Mouse (Mus musculus) neural tube, embryonic 14.5 days (tissue): ENCODE results near the gene Cxcl1. TPM values are rescaled to one million over a fixed set of nuclear protein-coding genes. Genes with fewer than 3 reads are reported as not detected.
A peak's percentile ranks its signal among the peaks of the same experiment; 100 is the strongest.
"Not testable (repeated sequence)": the region's sequence is repeated elsewhere in the genome, so short reads cannot be mapped to it uniquely, and the experiment has no call there.

Source experiments
- ATAC-seq: fragments of 200-750 bp; cut with Nextera tagmentation; 2 replicates; pipeline ENCODE4 v1.8.0; 2017; ENCODE audit warnings: low read depth, mild to moderate bottlenecking, moderate TSS enrichment, moderate library complexity
- H3K27ac ChIP-seq: fragments of 300-500 bp; sonication (generic); 2 replicates; pipeline ENCODE4 v1.5.1; 2014; ENCODE audit warnings: low read depth, mild to moderate bottlenecking, control low read depth, low read length, moderate library complexity, mixed read lengths
- H3K27me3 ChIP-seq: fragments of 300-500 bp; sonication (generic); 2 replicates; pipeline ENCODE4 v1.6.1; 2014; ENCODE audit warnings: low read length; ENCODE audit not compliant: control insufficient read depth, insufficient read depth
- H3K36me3 ChIP-seq: fragments of 300-500 bp; sonication (generic); 2 replicates; pipeline ENCODE4 v1.6.1; 2014; ENCODE audit warnings: low read length, mixed read lengths; ENCODE audit not compliant: control insufficient read depth, insufficient read depth
- H3K4me1 ChIP-seq: fragments of 300-500 bp; sonication (generic); 2 replicates; pipeline ENCODE4 v1.6.1; 2014; ENCODE audit warnings: low read length; ENCODE audit not compliant: control insufficient read depth, insufficient read depth
- H3K4me2 ChIP-seq: fragments of 300-500 bp; sonication (generic); 2 replicates; pipeline ENCODE4 v1.6.1; 2014; ENCODE audit warnings: mild to moderate bottlenecking, low read depth, low read length, control low read depth
- H3K4me3 ChIP-seq: fragments of 300-500 bp; sonication (generic); 2 replicates; pipeline ENCODE4 v1.5.1; 2014; ENCODE audit warnings: low read depth, low read length, control low read depth, mixed read lengths
- H3K9ac ChIP-seq: fragments of 300-500 bp; sonication (generic); replicated peaks from 2 replicates; pipeline ENCODE4 v1.6.1; 2014; ENCODE audit warnings: low read depth, mild to moderate bottlenecking, control low read depth, low read length, mixed read lengths
- H3K9me3 ChIP-seq: fragments of 300-500 bp; sonication (generic); 2 replicates; pipeline ENCODE4 v1.6.1; 2016; ENCODE audit warnings: low read length; ENCODE audit not compliant: control insufficient read depth
- WGBS: fragments of 180-500 bp; shearing (Covaris S2); extraction: QIAGEN DNeasy Blood & Tissue Kit; methylation state at CpG from one replicate; pipeline ENCODE4 v1.1.7; 2014; 5-methylcytosine and 5-hydroxymethylcytosine counted together
- polyA plus RNA-seq: library from polyadenylated mRNA; unstranded; fragments of >200 nt; fragmentation: Nextera tagmentation; extraction: Ambion mirVana; gene quantifications from 2 replicates; pipeline ENCODE4 v1.2.1, GENCODE M21; 2014

The Cxcl1 gene
- 0.32 TPM in 1 of 2 replicates, not detected in the other for polyA plus RNA-seq

DNA sequence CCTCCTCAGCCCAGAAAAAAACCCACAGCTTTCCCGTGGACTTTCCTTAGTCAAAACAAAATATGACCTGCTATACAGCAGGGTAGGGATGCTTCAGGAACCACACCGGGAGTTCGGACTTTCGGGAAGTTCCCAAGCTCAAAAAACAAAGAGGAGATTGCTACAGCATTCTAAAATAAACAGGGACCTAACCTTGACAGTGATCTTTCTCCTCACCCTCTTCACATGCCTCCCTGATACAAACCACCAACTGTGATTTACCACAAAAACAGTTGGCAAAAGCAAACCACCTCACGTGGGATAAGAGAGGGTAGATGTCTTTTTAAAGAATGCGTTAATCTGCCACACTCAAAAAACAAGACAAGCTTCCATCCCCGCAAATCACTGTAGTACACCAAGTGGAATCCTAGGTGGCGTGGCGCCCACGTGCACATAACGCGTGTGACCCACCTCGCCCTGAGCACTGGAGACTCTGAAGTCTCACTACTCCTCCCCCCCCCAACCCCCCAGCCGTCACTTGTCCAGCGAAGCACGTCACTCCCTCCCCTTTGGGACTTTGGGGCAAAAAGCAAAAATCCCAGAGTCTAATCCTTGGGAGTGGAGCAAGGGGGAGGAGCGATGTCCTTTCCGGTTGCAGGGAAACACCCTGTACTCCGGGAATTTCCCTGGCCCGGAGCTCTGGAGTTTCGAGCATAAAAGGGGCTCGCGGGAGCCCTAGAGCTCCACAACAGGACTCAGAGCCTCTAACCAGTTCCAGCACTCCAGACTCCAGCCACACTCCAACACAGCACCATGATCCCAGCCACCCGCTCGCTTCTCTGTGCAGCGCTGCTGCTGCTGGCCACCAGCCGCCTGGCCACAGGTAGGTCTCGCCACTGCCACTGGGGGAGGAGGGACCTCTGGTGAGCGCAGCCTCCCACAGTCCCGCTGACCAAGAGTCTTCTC is at the start of gene Cxcl1:
TSS of gene Cxcl1 (plus strand) at position 723 of the 945 bp plus-strand sequence.
- 8% methylated on average over 30 of the region's 30 CpGs for WGBS
- peak within 1 kb of the TSS; percentile 37 for H3K4me3 ChIP-seq
- H3K36me3 ChIP-seq: no peaks in the 10 kb centered on the region
- H3K4me1 ChIP-seq: no peaks in the 10 kb centered on the region
- H3K9ac ChIP-seq: peak within 1 kb of the TSS; percentile 54
- H3K9me3 ChIP-seq: no peaks in the 10 kb centered on the region
- no peaks in the 10 kb centered on the region for H3K27me3 ChIP-seq
- peak; percentile 92 for ATAC-seq
- peak within 1 kb of the TSS; percentile 71 for H3K4me2 ChIP-seq
- H3K27ac ChIP-seq: no peak within 1 kb of the TSS

DNA sequence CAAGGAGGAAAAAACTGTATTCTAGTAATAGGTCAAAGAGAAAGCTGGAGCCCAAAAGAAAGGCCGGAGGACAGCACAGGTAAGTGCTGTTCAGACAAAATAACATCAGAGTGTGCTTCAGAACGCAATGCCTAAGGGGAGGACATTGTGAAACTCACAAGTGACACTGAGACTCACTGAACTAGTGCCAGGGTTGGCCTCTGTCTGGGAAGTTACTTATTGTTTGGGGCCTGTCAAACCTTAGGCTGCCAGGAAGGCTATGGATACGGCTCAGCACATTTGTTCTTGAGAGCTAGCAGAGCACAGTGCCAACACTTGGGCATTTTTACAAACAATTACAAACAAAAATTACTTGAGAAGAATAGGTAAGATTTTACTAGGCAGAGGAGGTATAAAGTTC is 47.1 kb upstream of the Cxcl1 start:
- H3K9ac ChIP-seq: no peak overlapping the region
- no peaks in the 10 kb centered on the region for H3K4me1 ChIP-seq
- no peaks in the 10 kb centered on the region for H3K27me3 ChIP-seq
- H3K36me3 ChIP-seq: no peaks in the 10 kb centered on the region
- 88% methylated on average over 3 of the region's 3 CpGs for WGBS
- no peaks in the 10 kb centered on the region for H3K9me3 ChIP-seq
- no peak for ATAC-seq
- no peak overlapping the region for H3K4me3 ChIP-seq
- H3K27ac ChIP-seq: no peak overlapping the region
- no peak overlapping the region for H3K4me2 ChIP-seq

- WGBS: 94% methylated on average over 7 of the region's 7 CpGs
- not testable (repeated sequence) for H3K4me2 ChIP-seq
Measured at GRCm38 (mm10) chr5:90850096-90850495, 40.9 kb upstream of the Cxcl1 start.

DNA sequence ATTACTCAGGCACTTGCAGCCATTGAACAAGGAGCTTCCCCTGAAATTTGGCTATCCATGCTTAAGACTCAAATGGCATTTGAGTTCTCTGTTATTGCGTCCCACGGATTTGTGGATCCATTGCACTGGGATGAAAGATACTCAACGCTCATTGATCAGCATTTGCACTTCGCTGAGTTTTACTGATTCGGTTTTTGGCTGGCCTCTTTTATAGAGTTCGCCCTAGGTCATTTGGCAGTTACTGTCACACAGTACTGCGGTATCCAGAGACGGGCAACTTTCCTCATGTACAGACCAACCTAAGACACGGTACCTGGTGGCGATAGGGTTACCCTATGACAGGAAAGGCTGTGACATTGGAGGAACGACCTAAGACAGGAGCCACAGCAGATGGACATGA is 39.6 kb upstream of the Cxcl1 start:
- H3K27ac ChIP-seq, H3K27me3 ChIP-seq, H3K4me1 ChIP-seq, H3K9ac ChIP-seq, H3K36me3 ChIP-seq, H3K4me2 ChIP-seq, ATAC-seq, H3K4me3 ChIP-seq, H3K9me3 ChIP-seq: not testable (repeated sequence)
- 92% methylated on average over 8 of the region's 11 CpGs for WGBS

More at GRCm38 (mm10) chr5:90850096-90850495, 40.9 kb upstream of the Cxcl1 start:
- not testable (repeated sequence) for H3K9ac ChIP-seq, H3K27me3 ChIP-seq, H3K4me3 ChIP-seq, H3K9me3 ChIP-seq, H3K27ac ChIP-seq, H3K36me3 ChIP-seq, ATAC-seq, H3K4me1 ChIP-seq

- Histone ChIP-seq H3K9ac (no peak overlapping the region), H3K27ac (no peak overlapping the region), H3K4me3 (no peak overlapping the region), H3K9me3 (no peaks in the 10 kb centered on the region), H3K27me3 (no peaks in the 10 kb centered on the region), H3K4me2 (no peak overlapping the region), H3K4me1 (no peaks in the 10 kb centered on the region), H3K36me3 (no peaks in the 10 kb centered on the region)
- ATAC-seq: no peak
- WGBS: 90% methylated on average over 4 of the region's 4 CpGs
Measured at GRCm38 (mm10) chr5:90853206-90853605, 37.8 kb upstream of the Cxcl1 start.

- no peak for ATAC-seq
- 78% methylated on average over 7 of the region's 7 CpGs for WGBS
- Histone ChIP-seq H3K36me3 (no peaks in the 10 kb centered on the region), H3K4me2 (no peak overlapping the region), H3K4me3 (no peak overlapping the region), H3K27me3 (no peaks in the 10 kb centered on the region), H3K9ac (no peak overlapping the region), H3K4me1 (no peaks in the 10 kb centered on the region), H3K9me3 (no peaks in the 10 kb centered on the region), H3K27ac (no peak overlapping the region)
Measured at GRCm38 (mm10) chr5:90855308-90856230, 35.5 kb upstream of the Cxcl1 start.

DNA sequence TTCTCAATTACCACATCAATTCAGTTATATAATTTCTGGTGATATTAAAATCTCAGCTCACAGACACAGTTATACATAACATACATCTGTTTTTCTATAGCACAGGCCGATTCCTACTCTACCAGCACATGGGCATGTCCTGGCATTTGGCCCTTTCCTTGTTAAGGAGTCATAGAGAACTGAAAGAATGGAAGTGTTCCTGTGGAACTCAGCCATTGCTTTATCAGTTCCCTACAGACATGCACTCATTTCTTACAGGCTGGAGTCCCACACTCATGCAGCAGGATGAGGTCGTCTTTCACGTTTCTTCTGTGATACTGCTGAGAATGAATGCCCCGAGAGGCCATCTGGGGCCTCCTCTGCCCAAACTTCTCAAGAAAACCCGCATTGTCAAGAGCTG is 33.6 kb upstream of the Cxcl1 start:
- Histone ChIP-seq H3K27ac (no peak overlapping the region), H3K4me1 (no peaks in the 10 kb centered on the region), H3K9me3 (no peaks in the 10 kb centered on the region), H3K4me2 (no peak overlapping the region), H3K9ac (no peak overlapping the region), H3K4me3 (no peak overlapping the region), H3K36me3 (no peaks in the 10 kb centered on the region), H3K27me3 (no peaks in the 10 kb centered on the region)
- no peak for ATAC-seq
- 84% methylated on average over 5 of the region's 5 CpGs for WGBS

DNA sequence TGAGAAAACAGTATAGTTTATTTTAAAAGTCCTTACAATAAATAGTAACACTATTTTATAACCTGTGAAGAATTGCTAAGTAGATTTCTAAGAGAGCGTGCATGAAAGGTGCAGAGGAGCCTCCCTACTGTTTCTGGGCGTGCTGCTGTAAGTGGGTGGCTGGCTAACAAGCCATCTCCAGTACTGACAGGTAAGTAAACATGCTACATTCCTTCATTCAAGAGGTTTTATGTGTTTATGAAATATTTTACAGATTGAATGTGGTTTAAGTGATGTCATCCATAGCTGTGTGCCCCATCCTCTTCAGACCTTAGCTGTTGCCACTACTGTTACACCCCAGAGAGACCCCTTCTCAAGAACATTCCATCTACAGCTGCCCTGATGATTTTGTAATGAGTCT is 32.6 kb upstream of the Cxcl1 start:
- Histone ChIP-seq H3K27me3 (no peaks in the 10 kb centered on the region), H3K4me1 (no peaks in the 10 kb centered on the region), H3K9me3 (no peaks in the 10 kb centered on the region), H3K36me3 (no peaks in the 10 kb centered on the region), H3K9ac (no peak overlapping the region), H3K27ac (no peak overlapping the region), H3K4me3 (no peak overlapping the region), H3K4me2 (no peak overlapping the region)
- 79% methylated on average over 2 of the region's 2 CpGs for WGBS
- ATAC-seq: no peak

- WGBS: 80% methylated on average over 3 of the region's 3 CpGs
- Histone ChIP-seq H3K9ac (no peak overlapping the region), H3K36me3 (no peaks in the 10 kb centered on the region), H3K4me3 (no peak overlapping the region), H3K9me3 (no peaks in the 10 kb centered on the region), H3K4me2 (no peak overlapping the region), H3K27me3 (no peaks in the 10 kb centered on the region), H3K27ac (no peak overlapping the region), H3K4me1 (no peaks in the 10 kb centered on the region)
- no peak for ATAC-seq
Measured at GRCm38 (mm10) chr5:90859031-90859430, 32.0 kb upstream of the Cxcl1 start.
